Mouse (Mus musculus) embryo, embryonic 10 days (tissue): ENCODE data around the gene Ubox5.
"Not testable (repeated sequence)": the region's sequence is repeated elsewhere in the genome, so short reads cannot be mapped to it uniquely, and the experiment has no call there.

ENCODE experiments used
- DNase-seq: peaks from one replicate; pipeline ENCODE4 v3.0.0-alpha.2; 2015; ENCODE audit warnings: low spot score

The Ubox5 gene

DNA sequence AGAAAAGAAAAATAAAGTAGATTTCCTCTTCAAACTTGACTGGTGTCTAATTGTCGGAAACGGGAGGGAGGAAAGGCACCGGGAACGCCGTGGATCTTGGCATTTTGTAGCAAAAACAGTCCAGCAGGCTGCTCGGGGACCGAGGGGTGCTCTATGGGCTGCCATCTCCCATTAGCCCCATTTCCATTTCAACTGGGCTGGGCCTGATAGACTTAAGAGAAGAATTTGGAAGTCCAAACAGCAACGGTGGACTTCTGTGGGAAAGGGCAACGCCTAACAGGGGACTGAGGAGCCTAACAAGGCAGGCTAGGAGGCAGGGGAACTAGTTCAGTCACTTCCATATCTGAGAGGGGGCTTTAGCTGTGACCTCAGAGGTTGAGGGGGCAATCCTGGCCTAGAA lies 52.8 kb downstream of the Ubox5 start:
- no peak for DNase-seq

DNA sequence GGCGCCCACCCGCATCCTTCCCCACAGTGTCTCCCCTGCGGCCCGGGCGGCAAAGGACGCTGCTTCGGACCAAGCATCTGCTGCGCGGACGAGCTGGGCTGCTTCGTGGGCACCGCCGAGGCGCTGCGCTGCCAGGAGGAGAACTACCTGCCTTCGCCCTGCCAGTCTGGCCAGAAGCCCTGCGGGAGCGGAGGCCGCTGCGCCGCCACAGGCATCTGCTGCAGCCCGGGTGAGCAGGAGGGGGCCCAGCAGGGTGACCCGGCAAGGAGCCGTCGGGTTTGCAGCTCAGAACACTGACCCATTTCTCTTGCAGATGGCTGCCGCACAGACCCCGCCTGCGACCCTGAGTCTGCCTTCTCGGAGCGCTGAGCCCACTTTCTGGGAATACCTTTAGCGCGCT lies 53.3 kb downstream of the Ubox5 start:
- DNase-seq: not testable (repeated sequence)

DNA sequence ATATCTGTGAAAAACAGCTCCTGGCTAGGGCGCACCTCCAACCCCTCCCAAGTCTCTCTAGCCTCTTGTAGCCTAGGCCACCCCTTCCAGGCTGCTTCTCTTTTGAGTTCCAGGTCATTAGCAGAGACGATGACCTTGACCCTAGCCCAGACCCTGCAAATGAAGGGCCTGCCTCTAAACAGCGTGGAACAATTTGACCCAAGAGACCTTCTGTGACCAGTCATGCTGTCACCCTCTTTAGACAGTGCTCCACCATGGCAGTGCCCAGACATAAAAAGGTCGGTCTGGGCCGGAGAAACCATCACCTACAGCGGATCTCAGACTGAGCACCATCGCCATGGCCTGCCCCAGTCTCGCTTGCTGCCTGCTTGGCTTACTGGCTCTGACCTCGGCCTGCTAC lies 54.0 kb downstream of the Ubox5 start, which contains the start of gene Oxt:
Gene Oxt (plus strand): TSS at position 301 of the 400 bp plus-strand sequence.
- no peak for DNase-seq

DNA sequence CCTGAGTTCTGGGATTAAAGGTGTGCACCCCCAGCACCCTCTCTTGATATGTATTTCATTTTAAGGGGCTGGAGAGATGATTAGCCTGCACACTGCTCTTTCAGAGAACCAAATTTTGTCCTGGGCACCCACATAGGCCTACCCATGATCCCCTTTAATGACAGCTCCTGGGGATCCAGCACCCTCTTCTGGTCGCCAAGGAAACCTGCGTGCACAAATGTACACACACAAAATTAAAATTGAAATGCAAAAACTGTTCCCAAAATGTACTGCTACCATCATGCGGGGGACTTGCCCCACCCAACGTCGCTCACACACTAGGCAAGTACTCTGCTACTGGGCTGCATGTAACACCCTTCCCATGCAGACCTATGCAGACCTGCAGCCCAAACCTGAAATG lies 54.9 kb downstream of the Ubox5 start:
- no peak for DNase-seq

DNA sequence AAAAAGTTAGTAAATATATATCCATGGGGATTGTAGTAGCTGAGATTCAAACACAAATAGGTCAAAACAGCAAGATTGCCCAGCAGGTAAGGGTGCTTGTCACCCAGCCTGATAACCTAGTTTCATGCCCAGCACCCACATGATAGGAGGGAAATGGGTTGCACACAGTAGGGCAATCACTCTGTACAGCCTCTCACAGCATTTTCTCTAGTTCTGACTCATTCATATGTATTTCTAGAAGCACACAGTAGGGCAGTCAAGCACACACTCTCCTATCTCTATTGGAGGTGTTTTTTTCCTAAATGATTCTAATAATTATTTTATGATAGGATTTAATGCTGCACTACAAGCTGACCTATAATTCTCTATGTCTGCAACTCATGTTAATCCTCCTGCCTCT lies 59.9 kb downstream of the Ubox5 start:
- DNase-seq: no peak

DNA sequence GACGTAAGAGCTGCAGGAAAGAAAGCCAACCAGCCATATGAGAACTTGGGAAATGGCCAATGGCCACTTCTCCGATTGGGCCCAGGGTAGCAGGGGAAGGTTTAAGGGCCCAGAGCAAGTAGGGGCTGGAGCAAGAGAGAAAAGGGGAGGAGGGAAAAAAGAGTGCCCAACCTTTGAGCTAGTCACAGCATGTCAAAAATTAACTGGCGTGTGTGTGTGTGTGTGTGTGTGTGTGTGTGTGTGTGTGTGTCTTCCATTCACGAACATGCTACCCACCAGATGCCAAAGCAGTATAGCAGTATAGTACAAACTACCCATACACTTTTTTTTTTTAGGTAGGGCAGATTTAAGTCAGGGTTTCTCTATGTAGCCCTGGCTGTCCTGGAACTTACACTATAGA lies 60.9 kb downstream of the Ubox5 start:
- no peak for DNase-seq

DNA sequence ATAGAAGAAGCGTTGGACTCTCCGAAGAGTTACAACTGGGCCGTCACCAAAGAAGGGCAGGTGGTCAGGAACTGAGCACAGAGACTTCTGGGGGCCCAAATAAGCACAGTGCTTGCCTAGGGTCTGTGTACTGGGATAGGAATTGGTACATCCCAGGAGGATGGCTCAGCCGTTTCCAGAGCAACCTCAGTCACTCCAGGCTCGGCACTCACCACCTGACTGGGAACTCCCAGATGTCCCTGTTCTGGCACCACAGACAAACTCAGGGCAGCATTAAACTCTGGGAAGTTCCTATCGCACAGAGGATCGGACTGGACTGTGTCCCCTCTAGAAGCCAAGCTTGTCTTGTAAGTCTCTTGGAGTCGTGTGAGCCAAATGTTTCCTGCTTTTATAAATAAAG lies 64.9 kb downstream of the Ubox5 start:
- DNase-seq: no peak

DNA sequence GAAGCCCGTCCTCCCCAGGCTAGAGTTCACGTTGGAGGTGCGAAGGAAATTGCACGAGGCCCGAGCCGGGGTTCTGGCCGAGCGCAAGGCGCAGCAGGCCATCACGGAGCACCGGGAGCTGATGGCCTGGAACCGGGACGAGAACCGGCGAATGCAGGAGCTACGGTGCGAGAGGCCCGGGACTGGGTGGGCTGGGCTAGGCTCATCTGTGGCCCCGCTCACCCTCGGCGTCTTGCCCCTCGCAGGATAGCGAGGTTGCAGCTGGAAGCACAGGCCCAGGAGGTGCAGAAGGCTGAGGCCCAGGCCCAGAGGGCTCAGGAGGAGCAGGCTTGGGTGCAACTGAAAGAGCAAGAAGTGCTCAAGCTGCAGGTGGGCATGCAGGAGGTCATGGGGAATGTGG lies 65.8 kb downstream of the Ubox5 start:
- DNase-seq: no peak

DNA sequence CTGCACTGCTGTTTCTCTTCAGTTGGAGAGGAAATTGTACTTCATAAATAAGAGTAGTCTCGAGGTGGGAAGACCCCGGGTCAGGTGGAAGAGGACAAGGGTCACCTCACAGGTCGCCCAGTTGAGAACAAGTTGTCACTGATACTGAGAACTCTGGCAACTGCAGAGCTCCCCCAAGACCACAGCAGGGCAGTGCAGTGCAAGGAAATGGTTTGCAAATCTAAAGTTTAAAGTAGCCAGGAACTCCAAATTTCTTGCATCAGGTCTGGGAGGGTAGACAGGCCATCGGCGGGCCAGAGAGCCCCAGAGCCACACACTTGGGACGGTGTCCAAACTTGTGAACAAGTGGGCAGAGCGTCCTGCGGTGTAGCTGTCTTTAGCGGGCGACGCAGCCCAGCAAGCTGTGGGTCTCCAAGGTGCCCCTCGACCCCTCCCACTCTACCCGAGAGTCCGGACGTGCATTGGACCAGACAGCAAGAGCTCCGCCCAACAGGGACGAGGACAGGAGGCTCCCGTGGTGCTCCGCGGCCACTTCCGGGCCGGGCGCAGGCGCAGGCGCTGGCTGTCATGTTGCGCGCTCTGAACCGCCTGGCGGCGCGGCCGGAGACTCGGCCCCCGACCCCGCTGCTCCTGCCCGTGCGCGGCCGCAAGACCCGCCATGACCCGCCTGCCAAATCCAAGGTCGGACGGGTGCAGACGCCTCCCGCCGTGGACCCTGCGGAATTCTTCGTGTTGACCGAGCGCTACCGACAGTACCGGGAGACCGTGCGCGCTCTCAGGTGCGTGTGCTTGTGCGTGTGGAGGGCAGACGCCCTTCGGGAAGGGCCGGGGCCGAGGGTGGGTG lies 66.4 kb downstream of the Ubox5 start, which contains the start of gene Mrps26:
Gene Mrps26 (plus strand): TSS at position 531 of the 844 bp plus-strand sequence.
- DNase-seq: peak; percentile 97

DNA sequence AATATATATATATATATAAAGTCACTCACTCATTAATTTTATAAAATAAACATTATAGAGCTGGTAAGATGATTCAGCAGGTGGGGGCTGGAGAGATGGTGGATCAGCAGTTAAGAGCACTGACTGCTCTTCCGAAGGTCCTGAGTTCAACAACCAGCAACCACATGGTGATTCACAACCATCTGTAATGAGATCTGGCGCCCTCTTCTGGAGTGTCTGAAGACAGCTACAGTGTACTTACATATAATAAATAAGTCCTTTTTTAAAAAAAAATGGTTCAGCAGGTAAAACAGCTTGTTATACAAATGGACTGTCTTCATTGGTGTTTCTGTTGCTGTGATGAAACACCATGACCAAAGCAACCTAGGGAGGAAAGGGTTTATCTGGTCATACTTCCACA lies 71.8 kb downstream of the Ubox5 start:
- no peak for DNase-seq

DNA sequence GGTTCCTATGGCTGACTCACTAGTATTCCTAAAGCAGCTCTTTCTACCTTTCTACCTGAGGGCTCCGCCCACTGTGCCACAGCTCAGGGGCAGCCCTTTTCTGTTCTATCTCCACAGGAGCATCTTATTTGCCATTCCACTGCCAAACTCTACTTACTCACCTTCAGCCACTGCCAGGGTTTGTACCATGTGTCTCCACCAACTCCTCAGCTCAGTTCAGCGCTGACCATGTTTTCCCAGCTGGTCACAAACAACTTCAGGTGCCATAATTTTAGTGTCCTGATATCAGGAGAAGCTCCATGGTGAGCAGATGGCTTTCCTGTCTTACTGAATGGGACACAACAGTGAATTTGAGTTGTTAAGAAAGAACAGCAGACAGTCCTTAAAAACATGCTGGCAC lies 72.4 kb downstream of the Ubox5 start:
- DNase-seq: no peak

DNA sequence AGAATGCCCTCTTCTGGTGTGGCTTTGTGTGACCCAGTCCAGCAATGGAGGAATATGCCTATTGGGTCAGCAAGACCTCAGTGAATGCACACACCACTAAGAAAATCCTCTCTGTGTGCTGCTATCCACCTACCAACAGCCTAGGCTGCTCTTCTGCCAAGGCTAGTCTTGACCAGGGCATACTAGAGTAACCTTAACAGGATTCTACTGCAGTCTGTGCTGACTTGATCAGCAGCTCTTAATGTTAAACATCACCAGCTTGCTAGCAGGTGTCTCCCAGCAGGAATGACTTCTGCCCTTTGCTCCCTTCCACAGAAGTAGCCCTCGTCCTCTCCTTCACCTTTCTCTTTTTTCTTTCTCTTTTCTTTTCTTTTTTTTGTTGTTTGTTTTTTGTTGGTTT lies 73.5 kb downstream of the Ubox5 start:
- no peak for DNase-seq

DNA sequence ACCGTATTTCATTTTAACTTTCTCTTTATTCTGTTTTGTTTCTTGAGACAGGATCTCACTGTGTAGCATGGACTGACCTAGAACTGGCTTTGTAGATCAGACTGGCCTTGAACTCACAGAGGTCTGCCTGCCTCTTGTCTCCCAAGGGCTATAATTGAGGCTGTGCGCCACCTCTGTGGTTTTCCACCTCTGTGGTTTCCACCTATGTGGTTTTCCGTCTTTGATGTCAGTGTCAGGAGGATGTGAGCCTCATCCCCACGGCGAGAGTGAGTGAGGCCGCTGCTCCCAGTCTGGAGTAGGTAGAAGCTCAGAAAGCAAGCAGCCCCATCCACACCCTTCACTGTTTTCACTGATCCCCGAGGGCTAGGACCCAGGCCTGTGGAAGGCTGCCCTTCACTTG lies 75.0 kb downstream of the Ubox5 start:
- no peak for DNase-seq

DNA sequence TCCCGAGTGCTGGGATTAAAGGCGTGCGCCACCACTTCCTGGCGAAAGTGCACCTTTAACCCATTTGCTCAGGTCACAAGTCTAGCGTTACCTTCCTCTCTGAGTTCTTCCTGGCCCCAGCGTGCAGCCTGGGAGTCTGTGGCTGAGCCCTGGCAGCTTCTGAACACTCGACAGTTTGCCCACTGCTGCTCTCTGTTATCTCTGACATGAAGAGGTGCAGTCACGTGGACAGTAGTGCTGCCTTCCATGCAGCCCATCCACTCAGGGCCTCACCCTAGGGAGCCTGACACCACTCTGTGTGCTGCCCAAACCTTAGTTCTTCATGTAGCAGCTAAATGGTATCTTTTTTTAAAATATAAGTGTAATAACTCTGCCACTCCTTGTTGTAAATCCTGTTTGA lies 82.9 kb downstream of the Ubox5 start:
- DNase-seq: no peak

DNA sequence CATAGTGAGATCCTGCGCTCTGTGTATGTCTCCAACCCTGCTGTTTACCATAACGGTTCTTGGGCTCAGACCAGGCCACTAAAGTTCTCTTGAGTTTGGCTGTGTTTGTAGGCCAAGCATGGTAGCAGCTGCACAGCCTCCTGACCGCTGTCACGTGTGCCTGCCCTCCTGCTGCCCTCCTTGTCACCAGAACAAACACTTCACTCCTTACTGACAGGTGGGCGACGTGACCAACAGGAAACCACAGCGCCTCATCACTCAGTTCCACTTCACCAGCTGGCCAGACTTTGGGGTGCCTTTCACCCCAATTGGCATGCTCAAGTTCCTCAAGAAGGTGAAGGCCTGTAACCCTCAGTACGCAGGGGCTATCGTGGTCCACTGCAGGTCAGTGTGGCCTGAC lies 89.6 kb downstream of the Ubox5 start:
- DNase-seq: no peak
